Mouse (Mus musculus): ENCODE measurements around the gene Gm49318. TPM values are rescaled to one million over a fixed set of nuclear protein-coding genes. Genes with fewer than 3 reads are reported as not detected.

The Gm49318 gene
- total and polyA plus RNA-seq, 3 experiments: not detected

- Histone ChIP-seq H3K4me1 (ENCODE audit: insufficient read depth, low read depth, low read length) (peaks cover 2% of the 10 kb centered on the region; the same call in 1 of the 2 replicates), H3K9me3 (replicated peaks) (no peaks in the 10 kb centered on the region), H3K36me3 (replicated peaks) (no peaks in the 10 kb centered on the region), H3K27me3 (ENCODE audit: insufficient read depth, low read length) (peaks cover 51% of the 10 kb centered on the region), H3K4me3 (ENCODE audit: low read depth, low read length) (no peak overlapping the region)
- ATAC-seq (ENCODE audit: extremely low read depth, insufficient number of reproducible peaks, low FRiP score, poor library complexity, severe bottlenecking) (no peak), DNase-seq (ENCODE audit: low spot score) (no peak)
- no peak for TF ChIP-seq POLR2AphosphoS5 (IDR thresholded peaks at IDR 0.05; ENCODE audit: insufficient replicate concordance, low read depth, low read length)
- TF ChIP-seq GATA2 (IDR thresholded peaks at IDR 0.05; ENCODE audit: borderline replicate concordance, low read depth, low read length): no peak
- no peak for TF ChIP-seq GATA1 (IDR thresholded peaks at IDR 0.05; ENCODE audit: borderline replicate concordance, low read length)
- TF ChIP-seq CTCF (IDR thresholded peaks at IDR 0.05; ENCODE audit: low read depth, low read length): no peak
- no peak for TF ChIP-seq TAL1 (conservative IDR thresholded peaks at IDR 0.05; ENCODE audit: low read depth, low read length)
Measured at GRCm38 (mm10) chr9:21996178-21996867, 74.7 kb downstream of the Gm49318 start.

- DNase-seq (ENCODE audit: low spot score): no peak
- no peak for TF ChIP-seq POLR2AphosphoS5 (IDR thresholded peaks at IDR 0.05; ENCODE audit: insufficient replicate concordance, low read depth, low read length)
- TF ChIP-seq GATA2 (IDR thresholded peaks at IDR 0.05; ENCODE audit: borderline replicate concordance, low read depth, low read length): no peak
- TF ChIP-seq CTCF (IDR thresholded peaks at IDR 0.05; ENCODE audit: low read depth, low read length): no peak
- no peak for TF ChIP-seq TAL1 (conservative IDR thresholded peaks at IDR 0.05; ENCODE audit: low read depth, low read length)
- TF ChIP-seq GATA1 (IDR thresholded peaks at IDR 0.05; ENCODE audit: borderline replicate concordance, low read length): no peak
- H3K27me3 ChIP-seq (ENCODE audit: insufficient read depth, low read length): peaks cover 74% of the 10 kb centered on the region
- H3K36me3 ChIP-seq (replicated peaks): no peaks in the 10 kb centered on the region
- no peak overlapping the region for H3K4me3 ChIP-seq (ENCODE audit: low read depth, low read length)
- no peak for ATAC-seq (ENCODE audit: extremely low read depth, insufficient number of reproducible peaks, low FRiP score, poor library complexity, severe bottlenecking)
- H3K4me1 ChIP-seq (ENCODE audit: insufficient read depth, low read depth, low read length): peaks cover 2% of the 10 kb centered on the region; the same call in 1 of the 2 replicates
- no peaks in the 10 kb centered on the region for H3K9me3 ChIP-seq (replicated peaks)
Measured at GRCm38 (mm10) chr9:21992227-21992626, 78.8 kb downstream of the Gm49318 start.

GRCm38 (mm10) chr9:21989230-21990110 is 81.6 kb downstream of the Gm49318 start, which contains the start of gene Rgl3:
Gene Rgl3 (minus strand): TSS chr9:21989446.
- Histone ChIP-seq H3K9me3 (replicated peaks) (no peaks in the 10 kb centered on the region), H3K36me3 (replicated peaks) (no peaks in the 10 kb centered on the region), H3K4me1 (ENCODE audit: insufficient read depth, low read depth, low read length) (no peaks in the 10 kb centered on the region; the same call in 1 of the 2 replicates), H3K27me3 (ENCODE audit: insufficient read depth, low read length) (peaks cover 76% of the 10 kb centered on the region), H3K4me3 (ENCODE audit: low read depth, low read length) (no peak within 1 kb of the TSS)
- ATAC-seq (ENCODE audit: extremely low read depth, insufficient number of reproducible peaks, low FRiP score, poor library complexity, severe bottlenecking): no peak
- no peak for DNase-seq (ENCODE audit: low spot score)
- TF ChIP-seq CTCF (IDR thresholded peaks at IDR 0.05; ENCODE audit: low read depth, low read length) (no peak), GATA1 (IDR thresholded peaks at IDR 0.05; ENCODE audit: borderline replicate concordance, low read length) (no peak), GATA2 (IDR thresholded peaks at IDR 0.05; ENCODE audit: borderline replicate concordance, low read depth, low read length) (no peak), POLR2AphosphoS5 (IDR thresholded peaks at IDR 0.05; ENCODE audit: insufficient replicate concordance, low read depth, low read length) (no peak), TAL1 (conservative IDR thresholded peaks at IDR 0.05; ENCODE audit: low read depth, low read length) (no peak)

- Histone ChIP-seq H3K27me3 (ENCODE audit: insufficient read depth, low read length) (peaks cover 78% of the 10 kb centered on the region), H3K4me1 (ENCODE audit: insufficient read depth, low read depth, low read length) (no peaks in the 10 kb centered on the region; the same call in 1 of the 2 replicates), H3K9me3 (replicated peaks) (no peaks in the 10 kb centered on the region), H3K4me3 (ENCODE audit: low read depth, low read length) (no peak overlapping the region), H3K36me3 (replicated peaks) (no peaks in the 10 kb centered on the region)
- no peak for ATAC-seq (ENCODE audit: extremely low read depth, insufficient number of reproducible peaks, low FRiP score, poor library complexity, severe bottlenecking)
- no peak for DNase-seq (ENCODE audit: low spot score)
- TF ChIP-seq CTCF (IDR thresholded peaks at IDR 0.05; ENCODE audit: low read depth, low read length): no peak
- TF ChIP-seq GATA2 (IDR thresholded peaks at IDR 0.05; ENCODE audit: borderline replicate concordance, low read depth, low read length): no peak
- no peak for TF ChIP-seq TAL1 (conservative IDR thresholded peaks at IDR 0.05; ENCODE audit: low read depth, low read length)
- TF ChIP-seq GATA1 (IDR thresholded peaks at IDR 0.05; ENCODE audit: borderline replicate concordance, low read length): no peak
- no peak for TF ChIP-seq POLR2AphosphoS5 (IDR thresholded peaks at IDR 0.05; ENCODE audit: insufficient replicate concordance, low read depth, low read length)
Measured at GRCm38 (mm10) chr9:21988421-21989101, 82.5 kb downstream of the Gm49318 start.

GRCm38 (mm10) chr9:21987592-21988342 is 83.3 kb downstream of the Gm49318 start:
- Histone ChIP-seq H3K4me1 (ENCODE audit: insufficient read depth, low read depth, low read length) (no peaks in the 10 kb centered on the region; the same call in 1 of the 2 replicates), H3K4me3 (ENCODE audit: low read depth, low read length) (no peak overlapping the region), H3K36me3 (replicated peaks) (no peaks in the 10 kb centered on the region), H3K27me3 (ENCODE audit: insufficient read depth, low read length) (peaks cover 75% of the 10 kb centered on the region), H3K9me3 (replicated peaks) (no peaks in the 10 kb centered on the region)
- DNase-seq (ENCODE audit: low spot score): no peak
- no peak for ATAC-seq (ENCODE audit: extremely low read depth, insufficient number of reproducible peaks, low FRiP score, poor library complexity, severe bottlenecking)
- no peak for TF ChIP-seq GATA1 (IDR thresholded peaks at IDR 0.05; ENCODE audit: borderline replicate concordance, low read length)
- no peak for TF ChIP-seq TAL1 (conservative IDR thresholded peaks at IDR 0.05; ENCODE audit: low read depth, low read length)
- TF ChIP-seq GATA2 (IDR thresholded peaks at IDR 0.05; ENCODE audit: borderline replicate concordance, low read depth, low read length): no peak
- no peak for TF ChIP-seq CTCF (IDR thresholded peaks at IDR 0.05; ENCODE audit: low read depth, low read length)
- no peak for TF ChIP-seq POLR2AphosphoS5 (IDR thresholded peaks at IDR 0.05; ENCODE audit: insufficient replicate concordance, low read depth, low read length)

Other genes starting within 250 kb of the Gm49318 start
Only the 20 nearest of the 22 such genes appear.
- 12.7 and 16.8 TPM in 2 replicates for gene Dock6, start 218.6 kb downstream of the Gm49318 start, total RNA-seq (2014; fragmentation: Nextera tagmentation)
- gene Dock6, start 218.6 kb downstream of the Gm49318 start, total RNA-seq (2017): 3.7 and 3.9 TPM in 2 replicates
- 11.3 and 11.6 TPM in 2 replicates for gene Dock6, start 218.6 kb downstream of the Gm49318 start, polyA plus RNA-seq (2012)
- gene Rab3d, start 153.1 kb downstream of the Gm49318 start, total RNA-seq (2014; fragmentation: Nextera tagmentation): 3.7 and 6.8 TPM in 2 replicates
- gene Rab3d, start 153.1 kb downstream of the Gm49318 start, total RNA-seq (2017): 7.0 TPM in 2 replicates
- 4.9 and 8.5 TPM in 2 replicates for gene Rab3d, start 153.1 kb downstream of the Gm49318 start, polyA plus RNA-seq (2012)
- gene Ccdc159, start 143.8 kb downstream of the Gm49318 start, total RNA-seq (2014; fragmentation: Nextera tagmentation): 1.8 and 3.8 TPM in 2 replicates
- gene Ccdc159, start 143.8 kb downstream of the Gm49318 start, total RNA-seq (2017): 0.64 and 0.98 TPM in 2 replicates
- gene Ccdc159, start 143.8 kb downstream of the Gm49318 start, polyA plus RNA-seq (2012): 0.21 and 0.31 TPM in 2 replicates
- gene Tmem205, start 143.7 kb downstream of the Gm49318 start, total RNA-seq (2014; fragmentation: Nextera tagmentation): 12.8 and 17.6 TPM in 2 replicates
- gene Tmem205, start 143.7 kb downstream of the Gm49318 start, total RNA-seq (2017): 9.0 and 17.1 TPM in 2 replicates
- 11.3 and 15.9 TPM in 2 replicates for gene Tmem205, start 143.7 kb downstream of the Gm49318 start, polyA plus RNA-seq (2012)
- gene Plppr2, start 134.2 kb downstream of the Gm49318 start, total RNA-seq (2014; fragmentation: Nextera tagmentation): 1.6 and 5.3 TPM in 2 replicates
- gene Plppr2, start 134.2 kb downstream of the Gm49318 start, total RNA-seq (2017): 0.41 and 0.44 TPM in 2 replicates
- gene Plppr2, start 134.2 kb downstream of the Gm49318 start, polyA plus RNA-seq (2012): 5.8 and 7.6 TPM in 2 replicates
- gene Swsap1, start 115.5 kb downstream of the Gm49318 start, total RNA-seq (2014; fragmentation: Nextera tagmentation): 11.8 and 12.4 TPM in 2 replicates
- gene Swsap1, start 115.5 kb downstream of the Gm49318 start, total RNA-seq (2017): 10.9 and 12.8 TPM in 2 replicates
- gene Swsap1, start 115.5 kb downstream of the Gm49318 start, polyA plus RNA-seq (2012): 12.6 and 14.5 TPM in 2 replicates
- 35.5 and 49.7 TPM in 2 replicates for gene Epor, start 107.8 kb downstream of the Gm49318 start, total RNA-seq (2014; fragmentation: Nextera tagmentation)
- gene Epor, start 107.8 kb downstream of the Gm49318 start, total RNA-seq (2017): 14.4 and 21.9 TPM in 2 replicates
- 125 and 135 TPM in 2 replicates for gene Epor, start 107.8 kb downstream of the Gm49318 start, polyA plus RNA-seq (2012)
- gene Rgl3, start 81.8 kb downstream of the Gm49318 start, total RNA-seq (2014; fragmentation: Nextera tagmentation): not detected in 2 replicates
- 0.05 TPM in 1 of 2 replicates, not detected in the other for gene Rgl3, start 81.8 kb downstream of the Gm49318 start, total RNA-seq (2017)
- not detected in 2 replicates for gene Rgl3, start 81.8 kb downstream of the Gm49318 start, polyA plus RNA-seq (2012)
- not detected in 2 replicates for gene Ccdc151, start 68.6 kb downstream of the Gm49318 start, total RNA-seq (2014; fragmentation: Nextera tagmentation)
- gene Ccdc151, start 68.6 kb downstream of the Gm49318 start, total RNA-seq (2017): 0.22 TPM in 1 of 2 replicates, not detected in the other
- 0.07 and 0.08 TPM in 2 replicates for gene Ccdc151, start 68.6 kb downstream of the Gm49318 start, polyA plus RNA-seq (2012)
- 55.3 and 65.0 TPM in 2 replicates for gene Prkcsh, start 68.5 kb downstream of the Gm49318 start, total RNA-seq (2014; fragmentation: Nextera tagmentation)
- gene Prkcsh, start 68.5 kb downstream of the Gm49318 start, total RNA-seq (2017): 115 and 116 TPM in 2 replicates
- gene Prkcsh, start 68.5 kb downstream of the Gm49318 start, polyA plus RNA-seq (2012): 159 and 167 TPM in 2 replicates
- gene Elavl3, start 19.2 kb downstream of the Gm49318 start, total RNA-seq (2014; fragmentation: Nextera tagmentation): not detected in 2 replicates
- gene Elavl3, start 19.2 kb downstream of the Gm49318 start, total RNA-seq (2017): 0.05 and 0.06 TPM in 2 replicates
- gene Elavl3, start 19.2 kb downstream of the Gm49318 start, polyA plus RNA-seq (2012): 0.01 TPM in 1 of 2 replicates, not detected in the other
- 7.3 and 10.5 TPM in 2 replicates for gene Zfp653, start 117 bp upstream of the Gm49318 start, total RNA-seq (2014; fragmentation: Nextera tagmentation)
- gene Zfp653, start 117 bp upstream of the Gm49318 start, total RNA-seq (2017): 9.1 and 11.3 TPM in 2 replicates
- 19.0 and 22.4 TPM in 2 replicates for gene Zfp653, start 117 bp upstream of the Gm49318 start, polyA plus RNA-seq (2012)
- gene Ecsit, start 14.2 kb upstream of the Gm49318 start, total RNA-seq (2014; fragmentation: Nextera tagmentation): 18.2 and 25.4 TPM in 2 replicates
- gene Ecsit, start 14.2 kb upstream of the Gm49318 start, total RNA-seq (2017): 24.0 and 28.5 TPM in 2 replicates
- gene Ecsit, start 14.2 kb upstream of the Gm49318 start, polyA plus RNA-seq (2012): 33.2 and 43.2 TPM in 2 replicates
- not detected in 2 replicates for gene Cnn1, start 28.0 kb upstream of the Gm49318 start, total RNA-seq (2014; fragmentation: Nextera tagmentation)
- 0.05 and 0.17 TPM in 2 replicates for gene Cnn1, start 28.0 kb upstream of the Gm49318 start, total RNA-seq (2017)
- not detected in 2 replicates for gene Cnn1, start 28.0 kb upstream of the Gm49318 start, polyA plus RNA-seq (2012)
- 88.3 and 119 TPM in 2 replicates for gene Elof1, start 45.9 kb upstream of the Gm49318 start, total RNA-seq (2014; fragmentation: Nextera tagmentation)
- 66.7 and 86.0 TPM in 2 replicates for gene Elof1, start 45.9 kb upstream of the Gm49318 start, total RNA-seq (2017)
- 90.8 and 98.4 TPM in 2 replicates for gene Elof1, start 45.9 kb upstream of the Gm49318 start, polyA plus RNA-seq (2012)
- gene Acp5, start 64.5 kb upstream of the Gm49318 start, total RNA-seq (2014; fragmentation: Nextera tagmentation): 17.1 and 24.2 TPM in 2 replicates
- 10.3 and 13.0 TPM in 2 replicates for gene Acp5, start 64.5 kb upstream of the Gm49318 start, total RNA-seq (2017)
- 27.6 and 28.5 TPM in 2 replicates for gene Acp5, start 64.5 kb upstream of the Gm49318 start, polyA plus RNA-seq (2012)
- gene Pigyl, start 85.6 kb upstream of the Gm49318 start, total RNA-seq (2014; fragmentation: Nextera tagmentation): 24.8 and 30.3 TPM in 2 replicates
- gene Pigyl, start 85.6 kb upstream of the Gm49318 start, total RNA-seq (2017): 34.1 and 37.6 TPM in 2 replicates
- 85.2 and 86.5 TPM in 2 replicates for gene Pigyl, start 85.6 kb upstream of the Gm49318 start, polyA plus RNA-seq (2012)
- gene Zfp872, start 116.8 kb upstream of the Gm49318 start, total RNA-seq (2014; fragmentation: Nextera tagmentation): not detected in 2 replicates
- 0.16 TPM in 1 of 2 replicates, not detected in the other for gene Zfp872, start 116.8 kb upstream of the Gm49318 start, total RNA-seq (2017)
- gene Zfp872, start 116.8 kb upstream of the Gm49318 start, polyA plus RNA-seq (2012): not detected in 2 replicates
- gene Zfp809, start 154.5 kb upstream of the Gm49318 start, total RNA-seq (2014; fragmentation: Nextera tagmentation): 180 and 200 TPM in 2 replicates
- 54.9 and 67.1 TPM in 2 replicates for gene Zfp809, start 154.5 kb upstream of the Gm49318 start, total RNA-seq (2017)
- 11.8 and 16.2 TPM in 2 replicates for gene Zfp809, start 154.5 kb upstream of the Gm49318 start, polyA plus RNA-seq (2012)
- 4.4 and 4.9 TPM in 2 replicates for gene Zfp599, start 188.6 kb upstream of the Gm49318 start, total RNA-seq (2014; fragmentation: Nextera tagmentation)
- 1.1 and 2.0 TPM in 2 replicates for gene Zfp599, start 188.6 kb upstream of the Gm49318 start, total RNA-seq (2017)
- 0.07 and 0.13 TPM in 2 replicates for gene Zfp599, start 188.6 kb upstream of the Gm49318 start, polyA plus RNA-seq (2012)

Data from G1E (cell line).